Mouse (Mus musculus): ENCODE data around the gene Tet3.
"Not testable (repeated sequence)": the region's sequence is repeated elsewhere in the genome, so short reads cannot be mapped to it uniquely, and the experiment has no call there.

Gene Tet3

GRCm38 (mm10) chr6:83361523-83362248, 97.2 kb downstream of the Tet3 start:
- no peak for DNase-seq

GRCm38 (mm10) chr6:83357436-83357835, 101.4 kb downstream of the Tet3 start:
- no peak for DNase-seq

- DNase-seq: peak; percentile 88
Measured at GRCm38 (mm10) chr6:83356569-83357138, 102.2 kb downstream of the Tet3 start.

- no peak for DNase-seq
Measured at GRCm38 (mm10) chr6:83354856-83355781, 103.8 kb downstream of the Tet3 start.

- DNase-seq: no peak
Measured at GRCm38 (mm10) chr6:83352666-83353410, 106.0 kb downstream of the Tet3 start.

- DNase-seq: no peak
Measured at GRCm38 (mm10) chr6:83351490-83352160, 107.3 kb downstream of the Tet3 start.

- DNase-seq: no peak
Measured at GRCm38 (mm10) chr6:83350851-83351405, 108.0 kb downstream of the Tet3 start.

GRCm38 (mm10) chr6:83350172-83350571, 108.7 kb downstream of the Tet3 start:
- no peak for DNase-seq

- DNase-seq: peak; percentile 91
Measured at GRCm38 (mm10) chr6:83349274-83349958, 109.5 kb downstream of the Tet3 start.

- no peak for DNase-seq
Measured at GRCm38 (mm10) chr6:83348873-83349272, 110.0 kb downstream of the Tet3 start, which contains the start of gene Bola3. Gene Bola3 (plus strand): TSS chr6:83349147.

- no peak for DNase-seq
Measured at GRCm38 (mm10) chr6:83347916-83348315, 111.0 kb downstream of the Tet3 start.

GRCm38 (mm10) chr6:83345285-83345684, 113.6 kb downstream of the Tet3 start:
- not testable (repeated sequence) for DNase-seq

- no peak for DNase-seq
Measured at GRCm38 (mm10) chr6:83342957-83343356, 115.9 kb downstream of the Tet3 start.

- DNase-seq: no peak
Measured at GRCm38 (mm10) chr6:83341387-83341786, 117.5 kb downstream of the Tet3 start.

GRCm38 (mm10) chr6:83327591-83328190, 131.2 kb downstream of the Tet3 start:
- no peak for DNase-seq

GRCm38 (mm10) chr6:83326761-83327160, 132.1 kb downstream of the Tet3 start:
- no peak for DNase-seq

GRCm38 (mm10) chr6:83326394-83326736, 132.5 kb downstream of the Tet3 start:
- DNase-seq: no peak

GRCm38 (mm10) chr6:83325525-83326393, 133.1 kb downstream of the Tet3 start, which contains the start of the genes Mthfd2 and Mob1a:
Gene Mthfd2 (minus strand): TSS chr6:83325908.
Gene Mob1a (plus strand): TSS chr6:83326016.
- DNase-seq: peak; percentile 97

GRCm38 (mm10) chr6:83323652-83324419, 135.0 kb downstream of the Tet3 start:
- no peak for DNase-seq

Measured in lung, postnatal 36 days (tissue).